Mouse (Mus musculus) ES-Bruce4 (cell line): ENCODE results near the gene Sept9.

Experiments used
- EP300 ChIP-seq: IDR thresholded peaks from 2 replicates; pipeline ENCODE4 v1.6.1; 2011; ENCODE audit warnings: low read depth, low read length; ENCODE audit not compliant: insufficient read depth
- POLR2A ChIP-seq: IDR thresholded peaks from one replicate; pipeline ENCODE4 v1.8.1; 2011; ENCODE audit warnings: low read length; ENCODE audit not compliant: insufficient read depth

DNA sequence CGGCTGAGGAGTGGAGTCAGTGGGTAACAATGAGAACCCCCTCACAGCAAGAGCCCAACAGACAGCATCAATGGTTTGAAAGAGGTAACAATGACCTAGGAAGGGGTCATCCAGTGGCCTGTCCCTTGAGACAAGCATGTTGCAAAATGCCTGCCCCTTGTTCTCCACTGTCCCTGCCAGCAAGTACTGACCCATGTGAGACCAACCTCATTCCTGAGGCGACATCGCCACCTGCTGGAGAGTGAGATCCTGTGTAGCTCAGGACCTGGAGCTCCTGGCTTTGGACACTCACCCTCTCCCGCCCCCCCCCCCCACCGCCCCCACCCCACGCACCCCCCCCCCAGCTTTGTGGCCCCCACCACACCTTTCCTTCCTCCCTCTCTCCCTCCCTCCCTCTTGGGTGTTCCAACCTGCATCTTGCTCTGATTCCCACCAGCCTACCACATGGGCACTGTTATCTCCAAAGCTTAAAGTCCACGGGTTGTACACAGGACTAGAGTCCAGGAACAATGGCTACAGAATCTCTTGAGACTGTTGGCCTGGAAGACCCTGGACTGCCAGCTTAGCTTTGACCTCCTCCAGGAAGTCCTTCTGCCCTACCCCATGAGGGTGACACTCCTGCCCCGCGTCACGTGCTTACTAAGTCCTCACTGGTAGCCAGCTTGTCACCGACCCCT, 22.0 kb upstream of the Sept9 start:
- TF ChIP-seq POLR2A (no peak), EP300 (no peak)
